Comparison of ENCODE assay signal across 23 mouse cellular contexts in genomic region chr4:149978820-149979219, GRCm38 (mm10). TPM values are rescaled to one million over a fixed set of nuclear protein-coding genes. Genes with fewer than 3 reads are reported as not detected.
DNase-seq lines count a peak whose midpoint lies in the region; ATAC-seq and TF ChIP-seq lines count a peak whose summit lies in the region.
"Had no signal": no experiment of that assay in that cellular context is flagged by ENCODE, and none has a peak within 500 bp of the region (broad histone marks: within the 10 kb centered on the region; RNA-seq: fewer than 3 reads in every experiment).

No protein-coding gene starts in this region.

- no peak for ATAC-seq in hindbrain, embryonic 16.5 days
- ATAC-seq in hindbrain, postnatal 0 days = no peak
- ATAC-seq: inflammation-experienced regulatory T-cells, adult 6 months; midbrain, embryonic 15.5 days had no signal

- H3K36me3 ChIP-seq in hindbrain, embryonic 16.5 days (ENCODE audit: control insufficient read depth, insufficient read depth, low read length) = peaks cover 4% of the 10 kb centered on the region
- H3K36me3 ChIP-seq in hindbrain, postnatal 0 days (ENCODE audit: insufficient read depth, low read length) = no peaks in the 10 kb centered on the region; the same call in 1 of the 2 replicates
- peaks cover 8% of the 10 kb centered on the region for H3K36me3 ChIP-seq in embryonic facial prominence, embryonic 10.5 days (replicated peaks)
- H3K36me3 ChIP-seq in limb, embryonic 10.5 days = no peaks in the 10 kb centered on the region
- H3K36me3 ChIP-seq: midbrain, embryonic 15.5 days had no signal

- peak overlapping the region; percentile 71; the same call in 1 of the 2 replicates for H3K27ac ChIP-seq in gastrocnemius, adult 2 months
- no peak overlapping the region for H3K27ac ChIP-seq in hindbrain, embryonic 16.5 days (ENCODE audit: low read depth, low read length)
- no peak overlapping the region for H3K27ac ChIP-seq in hindbrain, postnatal 0 days
- H3K27ac ChIP-seq in embryonic facial prominence, embryonic 10.5 days (replicated peaks) = peak overlapping the region; percentile 49
- H3K27ac ChIP-seq in limb, embryonic 10.5 days = peak overlapping the region; percentile 75; the same call in 1 of the 2 replicates
- H3K27ac ChIP-seq: heart, adult 2 months; liver, embryonic 13.5 days had no signal

- no peak overlapping the region for H3K4me3 ChIP-seq in gastrocnemius, adult 2 months
- H3K4me3 ChIP-seq in hindbrain, embryonic 16.5 days (ENCODE audit: low read length) = no peak overlapping the region
- no peak overlapping the region for H3K4me3 ChIP-seq in hindbrain, postnatal 0 days (ENCODE audit: low read length)
- no peak overlapping the region for H3K4me3 ChIP-seq in embryonic facial prominence, embryonic 10.5 days
- no peak overlapping the region for H3K4me3 ChIP-seq in limb, embryonic 10.5 days
- H3K4me3 ChIP-seq: embryonic facial prominence, embryonic 15.5 days; heart, adult 2 months; liver, embryonic 13.5 days; midbrain, embryonic 15.5 days; myocyte had no signal

- no peak for DNase-seq in gastrocnemius, adult 2 months
- DNase-seq in gastrocnemius, adult 8-10 months (ENCODE audit: low spot score in 2 of 2) = no peak
- no peak for DNase-seq in hindbrain, postnatal 0 days (ENCODE audit: low spot score)
- DNase-seq in embryonic facial prominence, embryonic 10.5 days (ENCODE audit: low spot score) = no peak
- DNase-seq in limb, embryonic 10.5 days (ENCODE audit: low spot score) = no peak
- no peak for DNase-seq in right cerebral cortex, postnatal 10 days (ENCODE audit: low spot score in 2 of 2)
- DNase-seq: adrenal gland, postnatal 14 days; gastrocnemius, postnatal 14 days; heart, adult 2 months; heart, postnatal 10 days; kidney, adult 8-10 months; kidney, postnatal 14 days; liver, embryonic 13.5 days; lung, embryonic 14.5 days; lung, postnatal 36 days; right cerebral cortex, postnatal 25 days had no signal

- H3K9ac ChIP-seq in hindbrain, embryonic 16.5 days (ENCODE audit: low read depth, low read length) = peak overlapping the region; percentile 25; the same call in 1 of the 2 replicates
- H3K9ac ChIP-seq in hindbrain, postnatal 0 days (replicated peaks; ENCODE audit: low read length) = no peak overlapping the region
- H3K9ac ChIP-seq: embryonic facial prominence, embryonic 15.5 days; liver, embryonic 13.5 days; midbrain, embryonic 15.5 days had no signal

- H3K9me3 ChIP-seq in hindbrain, embryonic 16.5 days (ENCODE audit: control insufficient read depth, low read length) = no peaks in the 10 kb centered on the region
- no peaks in the 10 kb centered on the region for H3K9me3 ChIP-seq in hindbrain, postnatal 0 days (ENCODE audit: low read length)
- H3K9me3 ChIP-seq in embryonic facial prominence, embryonic 10.5 days = no peaks in the 10 kb centered on the region
- no peaks in the 10 kb centered on the region for H3K9me3 ChIP-seq in limb, embryonic 10.5 days (replicated peaks)
- H3K9me3 ChIP-seq: embryonic facial prominence, embryonic 15.5 days; liver, embryonic 13.5 days; midbrain, embryonic 15.5 days had no signal

- no peak for TF ChIP-seq CTCF in gastrocnemius, adult 2 months (IDR thresholded peaks at IDR 0.05)
- TF ChIP-seq CTCF in hindbrain, postnatal 0 days (IDR thresholded peaks at IDR 0.05; ENCODE audit: low read depth) = no peak

- 68% methylated on average over 2 of the region's 2 CpGs for whole genome bisulfite sequencing in hindbrain, embryonic 16.5 days
- WGBS in hindbrain, postnatal 0 days = 69% methylated on average over 2 of the region's 2 CpGs
- WGBS in embryonic facial prominence, embryonic 10.5 days = 78% methylated on average over 2 of the region's 2 CpGs
- 83% methylated on average over 2 of the region's 2 CpGs for WGBS in limb, embryonic 10.5 days

- H3K27me3 ChIP-seq in hindbrain, embryonic 16.5 days (replicated peaks; ENCODE audit: control insufficient read depth, insufficient read depth, low read length) = no peaks in the 10 kb centered on the region
- H3K27me3 ChIP-seq in hindbrain, postnatal 0 days (ENCODE audit: insufficient read depth, low read length) = no peaks in the 10 kb centered on the region
- peaks cover 35% of the 10 kb centered on the region for H3K27me3 ChIP-seq in embryonic facial prominence, embryonic 10.5 days (replicated peaks; ENCODE audit: low read depth, poor library complexity, severe bottlenecking)
- H3K27me3 ChIP-seq in limb, embryonic 10.5 days (ENCODE audit: low read depth, poor library complexity, severe bottlenecking) = peaks cover 10% of the 10 kb centered on the region; the same call in 1 of the 2 replicates
- H3K27me3 ChIP-seq: embryonic facial prominence, embryonic 15.5 days; liver, embryonic 13.5 days; Patski had no signal

- intact Hi-C loops in gastrocnemius, adult 2 months (cut with DNase I) = no loop called here

- peaks cover 16% of the 10 kb centered on the region for H3K4me1 ChIP-seq in hindbrain, embryonic 16.5 days (ENCODE audit: control insufficient read depth, insufficient read depth, low read depth, low read length)
- H3K4me1 ChIP-seq in hindbrain, postnatal 0 days (ENCODE audit: insufficient read depth, low read length) = peaks cover 14% of the 10 kb centered on the region
- peaks cover 64% of the 10 kb centered on the region for H3K4me1 ChIP-seq in embryonic facial prominence, embryonic 10.5 days
- peaks cover 50% of the 10 kb centered on the region for H3K4me1 ChIP-seq in limb, embryonic 10.5 days

- H3K4me2 ChIP-seq in hindbrain, embryonic 16.5 days (ENCODE audit: low read length) = no peak overlapping the region
- no peak overlapping the region for H3K4me2 ChIP-seq in hindbrain, postnatal 0 days (ENCODE audit: low read depth, low read length)
- H3K4me2 ChIP-seq: embryonic facial prominence, embryonic 15.5 days; liver, embryonic 13.5 days; midbrain, embryonic 15.5 days had no signal

RNA-seq across cellular contexts. Expression of gene Spsb1, which starts 24.0 kb away (rescaled TPM):
- total RNA-seq in gastrocnemius, adult 2 months (2021) = 10 to 100 TPM in 1 of 2 experiments, 1 to 10 TPM in 1; 5.5 to 16.1 TPM
- 10 to 100 TPM in 1 of 4 experiments, 1 to 10 TPM in 3; 3.6 to 10.5 (median 4.7) TPM for total RNA-seq in gastrocnemius, adult 8-10 months (2022)
- polyA plus RNA-seq in hindbrain, embryonic 16.5 days (2015; fragmentation: Nextera tagmentation; extraction: Ambion mirVana) = 10.1 TPM in 2 replicates
- 13.7 and 18.4 TPM in 2 replicates for total RNA-seq in hindbrain, postnatal 0 days (2014; rRNA removed)
- 8.9 and 9.2 TPM in 2 replicates for polyA plus RNA-seq in hindbrain, postnatal 0 days (2015; fragmentation: Nextera tagmentation; extraction: Ambion mirVana)
- 16.7 and 21.4 TPM in 2 replicates for polyA plus RNA-seq in embryonic facial prominence, embryonic 10.5 days (2016; fragmentation: Nextera tagmentation; extraction: Ambion mirVana)
- 13.7 and 18.8 TPM in 2 replicates for polyA plus RNA-seq in limb, embryonic 10.5 days (2016; fragmentation: Nextera tagmentation; extraction: Ambion mirVana)
- total RNA-seq: megakaryocyte-erythroid progenitor cell, adult 5-6 weeks had no signal

RNA-seq across cellular contexts. Expression of gene H6pd, which starts 30.0 kb away (rescaled TPM):
- 100 to 1,000 TPM in 1 of 2 experiments, 10 to 100 TPM in 1; 41.6 to 104 TPM for total RNA-seq in gastrocnemius, adult 2 months (2021)
- total RNA-seq in gastrocnemius, adult 8-10 months (2022) = 10 to 100 TPM; 47.5 to 82.4 (median 65.4) TPM
- polyA plus RNA-seq in hindbrain, embryonic 16.5 days (2015; fragmentation: Nextera tagmentation; extraction: Ambion mirVana) = 2.9 and 3.5 TPM in 2 replicates
- 15.0 and 16.9 TPM in 2 replicates for total RNA-seq in hindbrain, postnatal 0 days (2014; rRNA removed)
- polyA plus RNA-seq in hindbrain, postnatal 0 days (2015; fragmentation: Nextera tagmentation; extraction: Ambion mirVana) = 3.0 and 3.4 TPM in 2 replicates
- polyA plus RNA-seq in embryonic facial prominence, embryonic 10.5 days (2016; fragmentation: Nextera tagmentation; extraction: Ambion mirVana) = 4.9 and 5.3 TPM in 2 replicates
- 4.5 and 5.6 TPM in 2 replicates for polyA plus RNA-seq in limb, embryonic 10.5 days (2016; fragmentation: Nextera tagmentation; extraction: Ambion mirVana)

Comparison
In these comparisons a context has a peak if more than half of its experiments do, and no peak if none do; other contexts are left out.
1. H3K27ac ChIP-seq: peak in gastrocnemius, adult 2 months (single experiment), embryonic facial prominence, embryonic 10.5 days (single experiment) and limb, embryonic 10.5 days (single experiment); none in hindbrain, embryonic 16.5 days (single experiment) and hindbrain, postnatal 0 days (single experiment).